Mouse (Mus musculus): ENCODE measurements around the gene Vmn1r83. TPM values are rescaled to one million over a fixed set of nuclear protein-coding genes. Genes with fewer than 3 reads are reported as not detected.

The Vmn1r83 gene
- polyA plus RNA-seq (2017; shearing (Covaris generic)): not detected

DNA sequence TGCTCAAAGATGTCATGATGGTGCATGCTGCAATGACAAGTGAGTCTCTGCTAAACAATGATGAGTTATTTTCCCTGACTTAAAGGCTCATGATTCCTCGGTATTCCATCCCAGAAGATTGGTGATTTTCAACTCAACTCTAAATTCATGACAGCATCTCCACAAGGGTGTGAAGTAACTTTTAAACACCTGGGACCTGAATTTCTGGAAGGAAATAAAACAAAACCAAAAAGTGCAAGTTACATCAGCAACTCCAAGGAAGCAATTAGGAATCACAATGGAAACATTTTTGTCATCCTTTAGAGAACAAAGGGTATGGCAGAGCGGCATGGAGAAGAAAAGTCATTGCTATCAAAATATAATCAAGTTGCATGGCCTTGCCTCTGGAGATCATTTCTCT is at the start of gene Vmn1r83:
Vmn1r83 (minus strand) TSS at position 101 of the 400 bp plus-strand sequence.

DNA sequence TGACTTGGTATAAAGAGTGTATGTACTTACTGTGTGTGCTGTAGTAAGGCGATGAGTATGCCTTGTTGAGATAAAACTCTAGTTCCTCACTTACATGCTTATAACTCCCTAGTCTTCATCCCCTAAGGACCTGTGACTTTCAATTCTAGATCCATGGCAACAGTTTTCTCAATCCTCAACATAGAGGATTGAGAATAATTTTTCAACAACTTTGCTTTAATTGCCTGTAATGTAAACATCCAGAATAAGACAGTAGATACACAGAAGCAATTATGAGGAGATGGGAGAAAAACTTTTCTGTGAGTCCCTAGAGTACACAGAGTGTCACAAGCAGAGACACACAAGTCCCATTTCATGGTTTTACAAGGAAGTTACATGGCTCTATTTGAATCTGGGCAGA is 39.9 kb upstream of the Vmn1r83 start, which contains the start of gene Vmn1r84:
Vmn1r84 (minus strand) TSS at position 101 of the 400 bp plus-strand sequence.

GRCm38 (mm10) chr7:12300130-12300529 is 29.2 kb downstream of the Vmn1r83 start, which contains the start of gene Vmn1r82:
Gene Vmn1r82 (plus strand): TSS chr7:12300430.

Other genes starting within 250 kb of the Vmn1r83 start
- 0.06 TPM for gene Vmn1r78, start 179.2 kb downstream of the Vmn1r83 start, polyA plus RNA-seq (2017; shearing (Covaris generic))
- not detected for gene Vmn1r79, start 158.2 kb downstream of the Vmn1r83 start, polyA plus RNA-seq (2017; shearing (Covaris generic))
- not detected for gene Vmn1r80, start 140.2 kb downstream of the Vmn1r83 start, polyA plus RNA-seq (2017; shearing (Covaris generic))
- 0.04 TPM for gene Vmn1r81, start 61.2 kb downstream of the Vmn1r83 start, polyA plus RNA-seq (2017; shearing (Covaris generic))
- 0.13 TPM for gene Vmn1r82, start 29.1 kb downstream of the Vmn1r83 start, polyA plus RNA-seq (2017; shearing (Covaris generic))
- gene Vmn1r84, start 39.8 kb upstream of the Vmn1r83 start, polyA plus RNA-seq (2017; shearing (Covaris generic)): not detected
- 1.9 TPM for gene Zfp551, start 93.3 kb upstream of the Vmn1r83 start, polyA plus RNA-seq (2017; shearing (Covaris generic))
- 2.3 TPM for gene Zfp606, start 148.8 kb upstream of the Vmn1r83 start, polyA plus RNA-seq (2017; shearing (Covaris generic))
- not detected for gene 2900092C05Rik, start 183.0 kb upstream of the Vmn1r83 start, polyA plus RNA-seq (2017; shearing (Covaris generic))